Comparison of ENCODE assay signal across 25 mouse cellular contexts in genomic region chr15:103539259-103539658, GRCm38 (mm10). TPM values are rescaled to one million over a fixed set of nuclear protein-coding genes. Genes with fewer than 3 reads are reported as not detected.
A peak's percentile ranks its signal among the peaks of the same experiment; 100 is the strongest.
DNase-seq lines count a peak whose midpoint lies in the region; ATAC-seq lines count a peak whose summit lies in the region.
"Had no signal": no experiment of that assay in that cellular context is flagged by ENCODE, and none has a peak within 500 bp of the region (broad histone marks: within the 10 kb centered on the region; RNA-seq: fewer than 3 reads in every experiment).

No protein-coding gene starts in this region.

- 65% methylated on average over 2 of the region's 2 CpGs for WGBS in heart, embryonic 10.5 days
- 19% methylated on average over 2 of the region's 2 CpGs for WGBS in kidney, embryonic 15.5 days
- WGBS in neural tube, embryonic 15.5 days: 40% methylated on average over 2 of the region's 2 CpGs

- no peaks in the 10 kb centered on the region for H3K9me3 ChIP-seq in heart, embryonic 10.5 days
- H3K9me3 ChIP-seq in kidney, embryonic 15.5 days (replicated peaks): no peaks in the 10 kb centered on the region
- no peaks in the 10 kb centered on the region for H3K9me3 ChIP-seq in neural tube, embryonic 15.5 days (replicated peaks)
- H3K9me3 ChIP-seq: embryonic facial prominence, embryonic 15.5 days; hindbrain, embryonic 10.5 days had no signal

- H3K27me3 ChIP-seq in heart, embryonic 10.5 days (ENCODE audit: insufficient read depth, poor library complexity, severe bottlenecking): peaks cover 48% of the 10 kb centered on the region
- H3K27me3 ChIP-seq in kidney, embryonic 15.5 days: peaks cover 43% of the 10 kb centered on the region
- H3K27me3 ChIP-seq in neural tube, embryonic 15.5 days (replicated peaks): 0 out of 2 replicates have a peak, but pooled peaks cover 5% of the 10 kb centered on the region

- no peaks in the 10 kb centered on the region for H3K36me3 ChIP-seq in heart, embryonic 10.5 days
- H3K36me3 ChIP-seq in kidney, embryonic 15.5 days: no peaks in the 10 kb centered on the region
- no peaks in the 10 kb centered on the region for H3K36me3 ChIP-seq in neural tube, embryonic 15.5 days
- H3K36me3 ChIP-seq: embryonic facial prominence, embryonic 15.5 days; hindbrain, embryonic 10.5 days had no signal

- no peak overlapping the region for H3K4me3 ChIP-seq in heart, embryonic 10.5 days
- no peak overlapping the region for H3K4me3 ChIP-seq in kidney, embryonic 15.5 days (replicated peaks)
- no peak overlapping the region for H3K4me3 ChIP-seq in neural tube, embryonic 15.5 days (replicated peaks)
- H3K4me3 ChIP-seq: embryonic facial prominence, embryonic 15.5 days; erythroblast, embryonic 14.5 days had no signal

- peaks cover 44% of the 10 kb centered on the region for H3K4me1 ChIP-seq in heart, embryonic 10.5 days
- H3K4me1 ChIP-seq in kidney, embryonic 15.5 days: peaks cover 42% of the 10 kb centered on the region
- H3K4me1 ChIP-seq in neural tube, embryonic 15.5 days: peaks cover 25% of the 10 kb centered on the region

- ATAC-seq in kidney, embryonic 15.5 days (replicated peaks; ENCODE audit: low FRiP score): peak; percentile 46; the same call in 1 of the 2 replicates
- no peak for ATAC-seq in neural tube, embryonic 15.5 days (ENCODE audit: low FRiP score)
- ATAC-seq: forebrain, embryonic 16.5 days had no signal

- no peak overlapping the region for H3K9ac ChIP-seq in kidney, embryonic 15.5 days
- no peak overlapping the region for H3K9ac ChIP-seq in neural tube, embryonic 15.5 days (replicated peaks)
- H3K9ac ChIP-seq: embryonic facial prominence, embryonic 15.5 days; hindbrain, embryonic 14.5 days had no signal

- intact Hi-C loops in heart, postnatal 14 days (cut with DNase I): no loop called here

- H3K27ac ChIP-seq in heart, embryonic 10.5 days: no peak overlapping the region
- no peak overlapping the region for H3K27ac ChIP-seq in kidney, embryonic 15.5 days
- H3K27ac ChIP-seq in neural tube, embryonic 15.5 days (replicated peaks): no peak overlapping the region
- H3K27ac ChIP-seq: embryonic facial prominence, embryonic 15.5 days; hindbrain, embryonic 10.5 days; hindbrain, embryonic 14.5 days had no signal

- H3K4me2 ChIP-seq in kidney, embryonic 15.5 days: no peak overlapping the region
- H3K4me2 ChIP-seq in neural tube, embryonic 15.5 days: no peak overlapping the region
- H3K4me2 ChIP-seq: embryonic facial prominence, embryonic 15.5 days had no signal

- peak; percentile 58 for DNase-seq in heart, embryonic 10.5 days (ENCODE audit: low spot score)
- DNase-seq in heart, postnatal 14 days: no peak
- DNase-seq in kidney, adult 9 months: no peak
- DNase-seq in neural tube, embryonic 10.5 days (ENCODE audit: extremely low spot score, low spot score): peak; percentile 19
- DNase-seq: adrenal gland, adult 8-10 months; adrenal gland, postnatal 36 days; cerebellum, adult 11 months; cerebellum, adult 8-10 months; embryo, embryonic 11 days; heart, postnatal 10 days had no signal

RNA-seq across cellular contexts. Expression of gene Ppp1r1a, which starts 1.5 kb away (rescaled TPM):
- 57.4 and 77.3 TPM in 2 replicates for polyA plus RNA-seq in heart, embryonic 10.5 days (2016; fragmentation: Nextera tagmentation; extraction: Ambion mirVana)
- total RNA-seq in heart, postnatal 14 days (2021): 10 to 100 TPM in 1 of 2 experiments, 1 to 10 TPM in 1; 9.6 to 10.8 TPM
- polyA plus RNA-seq in kidney, embryonic 15.5 days (2015; fragmentation: Nextera tagmentation; extraction: Ambion mirVana): 18.9 and 21.5 TPM in 2 replicates
- 94.4 and 118 TPM in 2 replicates for polyA plus RNA-seq in neural tube, embryonic 15.5 days (2015; fragmentation: Nextera tagmentation; extraction: Ambion mirVana)
- total RNA-seq: common myeloid progenitor, adult 5-6 weeks; granulocyte monocyte progenitor cell, adult 5-6 weeks had no signal
- polyA plus RNA-seq: erythroblast, embryonic 14.5 days had no signal

RNA-seq across cellular contexts. Expression of gene Glycam1, which starts 25.6 kb away (rescaled TPM):
- not detected in 2 replicates for polyA plus RNA-seq in heart, embryonic 10.5 days (2016; fragmentation: Nextera tagmentation; extraction: Ambion mirVana)
- not detected for total RNA-seq in heart, postnatal 14 days (2021)
- not detected in 2 replicates for polyA plus RNA-seq in kidney, embryonic 15.5 days (2015; fragmentation: Nextera tagmentation; extraction: Ambion mirVana)
- not detected in 2 replicates for polyA plus RNA-seq in neural tube, embryonic 15.5 days (2015; fragmentation: Nextera tagmentation; extraction: Ambion mirVana)
- total RNA-seq: adrenal gland, adult 8-10 months; adrenal gland, postnatal 36 days; common myeloid progenitor, adult 5-6 weeks; ES-E14; gastrocnemius, postnatal 25 days; granulocyte monocyte progenitor cell, adult 5-6 weeks; heart, postnatal 10 days had no signal
- polyA plus RNA-seq: embryonic facial prominence, embryonic 11.5 days; embryonic facial prominence, embryonic 15.5 days; erythroblast, embryonic 14.5 days; forebrain, embryonic 11.5 days; forebrain, embryonic 16.5 days; frontal cortex, adult 2 months; heart, embryonic 14.5 days; hindbrain, embryonic 10.5 days; hindbrain, embryonic 14.5 days had no signal

RNA-seq across cellular contexts. Expression of gene Pde1b, which starts 36.4 kb away (rescaled TPM):
- polyA plus RNA-seq in heart, embryonic 10.5 days (2016; fragmentation: Nextera tagmentation; extraction: Ambion mirVana): 3.8 and 4.4 TPM in 2 replicates
- 1 to 10 TPM; 2.0 TPM for total RNA-seq in heart, postnatal 14 days (2021)
- polyA plus RNA-seq in kidney, embryonic 15.5 days (2015; fragmentation: Nextera tagmentation; extraction: Ambion mirVana): 4.3 and 4.8 TPM in 2 replicates
- 77.9 and 89.8 TPM in 2 replicates for polyA plus RNA-seq in neural tube, embryonic 15.5 days (2015; fragmentation: Nextera tagmentation; extraction: Ambion mirVana)

Comparison
In these comparisons a context has a peak if more than half of its experiments do, and no peak if none do; other contexts are left out.
1. DNase-seq: peak in heart, embryonic 10.5 days (single experiment) and neural tube, embryonic 10.5 days (single experiment); none in heart, postnatal 14 days (0 of 2) and kidney, adult 9 months (single experiment).
2. RNA of gene Pde1b, which starts 36.4 kb away (polyA plus RNA-seq): 77.9 to 89.8 TPM in neural tube, embryonic 15.5 days; 4.3 to 4.8 TPM in kidney, embryonic 15.5 days and 3.8 to 4.4 TPM in heart, embryonic 10.5 days; every median in the first group is over 10 times any median in the second.